ENCODE assay signal across 32 mouse cellular contexts in genomic region chr11:15715987-15716386, GRCm38 (mm10).
"Had no signal": no experiment of that assay in that cellular context is flagged by ENCODE, and none has a peak within 500 bp of the region (broad histone marks: within the 10 kb centered on the region; RNA-seq: fewer than 3 reads in every experiment).

No protein-coding gene starts in this region.

- H3K4me1 ChIP-seq: limb, embryonic 10.5 days; limb, embryonic 12.5 days; limb, embryonic 13.5 days; limb, embryonic 15.5 days; liver, embryonic 12.5 days; liver, embryonic 13.5 days; liver, embryonic 15.5 days; lung, embryonic 15.5 days; megakaryocyte, embryonic 14.5 days; midbrain, embryonic 10.5 days; midbrain, embryonic 12.5 days; midbrain, embryonic 13.5 days; midbrain, embryonic 15.5 days; neural tube, embryonic 12.5 days had no signal

- H3K9me3 ChIP-seq: limb, embryonic 10.5 days; limb, embryonic 12.5 days; limb, embryonic 13.5 days; limb, embryonic 15.5 days; liver, embryonic 12.5 days; liver, embryonic 13.5 days; liver, embryonic 15.5 days; lung, embryonic 15.5 days; midbrain, embryonic 10.5 days; midbrain, embryonic 12.5 days; midbrain, embryonic 13.5 days; midbrain, embryonic 15.5 days; neural tube, embryonic 12.5 days had no signal

- ATAC-seq: liver, embryonic 12.5 days; liver, postnatal 0 days; lung, postnatal 0 days; midbrain, embryonic 13.5 days; midbrain, embryonic 15.5 days; midbrain, embryonic 16.5 days had no signal

- DNase-seq: left cerebral cortex, postnatal 4 days; liver, embryonic 13.5 days; liver, postnatal 0 days; lung, adult 18-20 months; lung, adult 2 months; lung, embryonic 14.5 days; lung, postnatal 10 days; lung, postnatal 14 days; lung, postnatal 36 days; lung, postnatal 4 days; midbrain, embryonic 14.5 days had no signal

- H3K36me3 ChIP-seq: limb, embryonic 10.5 days; limb, embryonic 12.5 days; limb, embryonic 13.5 days; limb, embryonic 15.5 days; liver, embryonic 12.5 days; liver, embryonic 13.5 days; liver, embryonic 15.5 days; lung, embryonic 15.5 days; midbrain, embryonic 10.5 days; midbrain, embryonic 12.5 days; midbrain, embryonic 13.5 days; midbrain, embryonic 15.5 days; neural tube, embryonic 12.5 days had no signal

- H3K27ac ChIP-seq: left cerebral cortex, adult 2 months; limb, embryonic 10.5 days; limb, embryonic 12.5 days; limb, embryonic 13.5 days; limb, embryonic 15.5 days; liver, embryonic 12.5 days; liver, embryonic 13.5 days; liver, embryonic 14.5 days; liver, embryonic 15.5 days; lung, embryonic 15.5 days; macrophage; midbrain, embryonic 10.5 days; midbrain, embryonic 12.5 days; midbrain, embryonic 13.5 days; midbrain, embryonic 15.5 days; neural tube, embryonic 12.5 days had no signal

- H3K9ac ChIP-seq: limb, embryonic 12.5 days; limb, embryonic 13.5 days; limb, embryonic 15.5 days; liver, embryonic 12.5 days; liver, embryonic 13.5 days; liver, embryonic 14.5 days; liver, embryonic 15.5 days; liver, postnatal 0 days; lung, embryonic 14.5 days; lung, embryonic 15.5 days; midbrain, embryonic 12.5 days; midbrain, embryonic 13.5 days; midbrain, embryonic 15.5 days; neural tube, embryonic 12.5 days had no signal

- H3K27me3 ChIP-seq: limb, embryonic 12.5 days; limb, embryonic 13.5 days; limb, embryonic 15.5 days; liver, embryonic 12.5 days; liver, embryonic 13.5 days; liver, embryonic 15.5 days; lung, embryonic 15.5 days; megakaryocyte, embryonic 14.5 days; midbrain, embryonic 12.5 days; midbrain, embryonic 13.5 days; midbrain, embryonic 15.5 days; neural tube, embryonic 12.5 days had no signal

- H3K4me3 ChIP-seq: left cerebral cortex, adult 2 months; limb, embryonic 10.5 days; limb, embryonic 12.5 days; limb, embryonic 13.5 days; limb, embryonic 15.5 days; liver, embryonic 12.5 days; liver, embryonic 13.5 days; liver, embryonic 15.5 days; lung, embryonic 15.5 days; megakaryocyte, embryonic 14.5 days; midbrain, embryonic 10.5 days; midbrain, embryonic 12.5 days; midbrain, embryonic 13.5 days; midbrain, embryonic 15.5 days; myocyte; neural tube, embryonic 12.5 days had no signal

- H3K4me2 ChIP-seq: limb, embryonic 12.5 days; limb, embryonic 13.5 days; limb, embryonic 15.5 days; liver, embryonic 11.5 days; liver, embryonic 12.5 days; liver, embryonic 13.5 days; liver, embryonic 15.5 days; lung, embryonic 14.5 days; lung, embryonic 15.5 days; midbrain, embryonic 11.5 days; midbrain, embryonic 12.5 days; midbrain, embryonic 13.5 days; midbrain, embryonic 15.5 days; neural tube, embryonic 12.5 days had no signal
